Mouse (Mus musculus) urinary bladder, postnatal 4 days (tissue): ENCODE results near the gene Map6.
A peak's percentile ranks its signal among the peaks of the same experiment; 100 is the strongest.

Experiments
- DNase-seq, 2 experiments: peaks; one replicate each; pipeline ENCODE4 v3.0.0; 2021 to 2022; ENCODE audit warnings: low spot score in 2 of 2

Gene Map6

DNA sequence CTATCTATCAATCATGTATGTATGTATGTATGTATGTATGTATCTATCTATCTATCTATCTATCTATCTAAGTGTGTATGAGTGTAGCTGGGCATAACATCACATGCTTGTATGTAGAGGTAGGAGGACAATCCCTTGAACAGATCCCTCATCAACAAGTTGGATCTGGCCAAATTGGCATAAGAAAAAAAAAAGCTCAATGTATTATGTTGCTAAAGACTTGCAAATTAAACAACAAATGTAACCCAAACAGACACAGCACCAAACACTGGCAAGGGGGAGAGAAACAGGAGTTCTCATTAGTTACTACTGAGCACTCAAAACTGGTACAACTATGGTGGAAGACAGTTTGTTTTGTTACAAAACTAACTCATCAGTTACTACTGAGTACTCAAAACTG lies 2.6 kb upstream of the Map6 start:
- no peak for DNase-seq

- DNase-seq: peak in 1 of 2 experiments; percentile 52
Measured at GRCm38 (mm10) chr7:99267897-99268505, 754 bp downstream of the Map6 start.

DNA sequence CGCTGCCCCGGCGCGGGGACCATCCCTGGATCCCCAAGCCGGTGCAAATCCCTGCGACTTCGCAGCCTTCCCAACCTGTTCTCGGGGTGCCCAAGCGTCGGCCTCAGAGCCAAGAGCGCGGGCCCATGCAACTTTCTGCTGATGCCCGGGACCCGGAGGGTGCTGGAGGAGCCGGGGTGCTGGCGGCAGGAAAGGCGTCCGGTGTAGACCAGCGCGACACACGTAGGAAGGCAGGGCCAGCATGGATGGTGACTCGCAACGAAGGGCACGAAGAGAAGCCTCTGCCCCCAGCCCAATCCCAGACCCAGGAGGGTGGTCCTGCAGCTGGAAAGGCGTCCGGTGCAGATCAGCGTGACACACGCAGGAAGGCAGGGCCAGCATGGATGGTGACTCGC lies 1.3 kb downstream of the Map6 start:
- no peak for DNase-seq

- no peak for DNase-seq
Measured at GRCm38 (mm10) chr7:99268951-99269945, 2.0 kb downstream of the Map6 start.

GRCm38 (mm10) chr7:99271630-99272029 lies 4.4 kb downstream of the Map6 start:
- DNase-seq: no peak

DNA sequence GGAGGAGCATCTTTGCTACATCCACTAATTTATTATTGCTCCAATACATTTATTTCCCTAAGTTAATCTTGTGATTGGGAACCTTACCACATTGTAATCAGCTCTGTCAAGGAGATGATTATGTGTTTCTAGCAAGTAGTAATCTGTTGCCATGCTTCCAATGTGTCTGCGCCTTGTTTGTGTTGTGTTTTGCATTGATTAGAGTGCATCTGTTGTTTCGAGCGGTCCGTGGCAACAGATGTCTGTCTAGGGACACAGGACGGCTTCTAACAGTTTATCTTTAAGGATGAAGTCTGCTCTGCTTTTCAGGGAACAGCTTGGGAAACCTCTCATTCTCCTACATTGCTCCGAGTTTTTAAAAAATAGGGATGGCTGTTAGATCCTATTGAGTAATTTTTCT lies 7.9 kb downstream of the Map6 start:
- no peak for DNase-seq

DNA sequence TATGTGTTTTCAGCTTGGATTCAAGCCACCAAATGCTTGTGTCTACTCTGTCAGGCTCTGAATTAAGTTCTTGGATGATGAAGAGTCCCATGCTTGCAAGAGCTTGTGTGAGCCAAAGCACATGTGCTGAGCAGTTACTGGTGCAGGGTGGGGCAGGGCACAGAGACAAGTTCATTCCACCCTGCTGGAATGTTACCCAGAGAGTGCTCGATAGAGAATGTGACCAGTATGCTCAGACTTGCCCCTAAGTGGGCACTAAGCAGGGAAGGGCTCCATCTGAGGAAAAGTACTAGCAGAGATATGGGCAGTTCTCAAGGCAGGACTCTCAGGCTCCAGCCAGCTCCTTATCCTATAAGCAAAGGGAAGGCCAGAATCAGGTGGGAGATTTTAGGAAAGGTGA lies 9.4 kb downstream of the Map6 start:
- no peak for DNase-seq

- no peak for DNase-seq
Measured at GRCm38 (mm10) chr7:99278309-99278708, 11.1 kb downstream of the Map6 start.

DNA sequence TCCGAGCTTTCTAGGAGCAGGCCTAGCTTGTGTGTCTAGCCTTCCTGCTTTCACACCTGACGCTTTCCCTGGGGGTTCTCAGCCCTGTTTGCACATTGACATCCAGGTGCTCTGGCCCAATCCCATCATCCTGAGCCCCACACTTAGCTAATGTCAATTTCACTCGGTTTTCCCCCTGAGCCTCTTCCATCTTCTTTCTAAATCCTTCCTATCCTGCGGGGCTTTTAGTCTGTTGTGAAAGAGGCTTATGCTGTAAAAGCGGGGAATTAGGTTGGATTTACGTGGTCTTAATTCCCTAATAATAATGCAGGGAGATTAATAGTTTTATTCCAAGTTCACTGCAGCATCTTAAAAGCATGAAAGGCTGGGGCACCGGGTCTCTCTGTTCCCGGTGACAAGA lies 12.3 kb downstream of the Map6 start:
- DNase-seq: no peak

GRCm38 (mm10) chr7:99287287-99287686 lies 20.0 kb downstream of the Map6 start:
- no peak for DNase-seq

DNA sequence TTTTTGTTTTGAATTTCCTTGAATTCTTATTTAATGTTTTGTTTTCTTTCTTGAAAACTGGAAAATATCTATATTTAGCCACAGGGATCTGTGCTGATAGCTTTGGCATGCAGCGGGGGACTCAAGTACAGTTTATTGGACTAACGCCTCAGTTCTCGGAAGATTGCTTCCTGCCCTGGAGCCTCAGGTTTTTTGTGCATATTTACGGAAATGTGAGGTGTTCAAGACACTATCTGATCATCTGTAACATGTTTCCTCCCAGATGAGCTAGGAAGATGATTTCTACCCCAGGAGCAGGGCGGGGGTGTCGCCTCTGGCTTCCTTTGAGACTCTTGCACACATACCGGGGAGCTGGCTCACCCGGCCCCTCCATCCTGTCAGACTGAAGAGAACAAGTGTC lies 22.8 kb downstream of the Map6 start:
- DNase-seq: no peak

GRCm38 (mm10) chr7:99290925-99291324 lies 23.7 kb downstream of the Map6 start:
- DNase-seq: no peak

DNA sequence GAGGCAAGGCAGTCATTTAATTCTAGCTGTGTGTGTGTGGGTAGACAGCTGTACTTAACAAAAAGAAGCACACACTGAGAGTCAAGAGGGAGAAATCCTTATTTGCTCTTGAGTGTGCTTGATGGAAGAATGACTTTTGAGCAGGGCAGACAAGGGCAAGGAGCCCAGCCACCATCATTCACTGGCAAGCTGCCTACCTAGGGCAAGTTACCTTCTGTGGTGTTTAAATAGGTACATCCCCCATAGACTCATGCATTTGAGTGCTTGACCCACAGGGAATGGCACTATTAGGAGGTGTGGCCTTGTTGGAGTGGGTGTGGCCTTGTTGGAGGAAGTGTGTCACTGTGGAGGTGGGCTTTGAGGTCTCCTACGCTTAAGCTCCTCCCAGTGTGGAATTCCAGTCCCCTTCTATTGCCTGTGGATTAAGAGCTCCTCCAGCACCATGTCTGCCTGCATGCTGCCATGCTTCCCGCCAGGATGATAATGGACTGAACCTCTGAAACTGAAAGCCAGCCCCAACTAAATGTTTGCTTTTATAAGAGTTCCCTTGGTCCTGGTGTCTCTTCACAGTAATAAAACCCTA lies 27.0 kb downstream of the Map6 start:
- DNase-seq: no peak

- DNase-seq: no peak
Measured at GRCm38 (mm10) chr7:99295104-99295503, 27.9 kb downstream of the Map6 start.

DNA sequence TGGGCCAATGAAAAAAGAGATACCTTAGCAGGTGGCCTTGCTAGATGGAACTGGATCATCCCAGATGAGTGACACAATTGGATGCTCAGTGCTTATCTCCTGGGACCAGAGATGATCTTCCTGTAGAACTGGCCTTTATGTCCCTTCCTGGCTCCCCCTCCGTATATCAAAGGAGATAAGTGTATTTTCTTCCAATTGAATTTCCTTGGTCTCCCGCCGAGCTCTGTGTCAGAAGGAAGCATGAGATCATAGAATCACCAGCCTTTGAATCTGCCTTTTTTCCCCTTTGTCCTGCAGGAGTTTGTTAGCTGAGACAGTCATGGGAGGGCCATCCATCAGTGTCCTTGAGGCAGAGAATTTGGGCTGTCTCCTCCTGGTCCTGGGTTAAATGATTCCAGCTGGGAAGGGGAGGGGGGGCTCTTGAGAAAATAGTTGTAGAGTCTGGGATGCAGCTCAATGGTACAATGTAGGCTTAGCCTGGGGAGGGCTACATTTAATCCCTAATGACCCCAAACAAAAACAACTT lies 33.5 kb downstream of the Map6 start:
- no peak for DNase-seq

- no peak for DNase-seq
Measured at GRCm38 (mm10) chr7:99304029-99304428, 36.8 kb downstream of the Map6 start.

DNA sequence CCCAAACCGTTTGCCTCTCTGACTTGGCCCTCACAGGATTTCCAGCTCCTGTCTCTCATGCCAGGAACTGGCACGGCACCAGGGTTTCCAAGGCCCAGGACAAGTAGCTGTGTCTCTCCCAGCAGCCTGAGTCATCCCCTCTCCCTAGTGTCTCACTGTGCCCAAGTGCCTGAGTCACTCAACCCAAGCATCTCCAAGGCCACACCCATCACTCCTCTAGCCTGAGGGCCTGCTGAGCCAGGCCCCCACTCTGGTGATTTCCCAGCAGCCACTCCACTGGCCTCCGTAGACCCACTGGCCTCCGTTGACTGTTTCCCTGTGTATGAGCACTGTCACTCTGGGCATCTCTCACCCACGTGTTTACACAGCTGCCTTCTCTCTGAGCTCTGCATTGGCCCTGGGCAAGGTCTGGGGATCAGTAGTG lies 37.7 kb downstream of the Map6 start:
- peak in 1 of 2 experiments; percentile 66 for DNase-seq

GRCm38 (mm10) chr7:99305688-99306087 lies 38.4 kb downstream of the Map6 start:
- DNase-seq: no peak

DNA sequence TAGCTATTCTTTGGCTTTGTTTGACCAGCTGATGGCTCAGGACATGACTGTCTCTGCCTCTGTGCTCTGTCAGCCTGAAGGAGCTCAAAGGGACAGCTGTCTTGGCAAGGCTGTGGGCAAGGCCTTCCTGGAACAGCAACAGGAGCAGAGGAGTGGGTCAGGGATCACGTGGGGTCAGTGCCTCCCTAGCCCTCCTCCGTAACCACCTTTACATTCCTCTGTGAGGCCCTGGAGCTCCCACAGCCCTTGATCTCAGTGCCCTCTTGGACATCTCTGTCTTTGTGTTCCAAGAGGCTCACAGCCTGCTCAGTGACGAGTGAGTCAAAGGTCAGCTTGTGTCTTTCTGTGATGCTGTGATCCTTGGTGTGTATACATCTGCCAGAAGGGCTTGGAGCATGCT lies 39.4 kb downstream of the Map6 start:
- no peak for DNase-seq

DNA sequence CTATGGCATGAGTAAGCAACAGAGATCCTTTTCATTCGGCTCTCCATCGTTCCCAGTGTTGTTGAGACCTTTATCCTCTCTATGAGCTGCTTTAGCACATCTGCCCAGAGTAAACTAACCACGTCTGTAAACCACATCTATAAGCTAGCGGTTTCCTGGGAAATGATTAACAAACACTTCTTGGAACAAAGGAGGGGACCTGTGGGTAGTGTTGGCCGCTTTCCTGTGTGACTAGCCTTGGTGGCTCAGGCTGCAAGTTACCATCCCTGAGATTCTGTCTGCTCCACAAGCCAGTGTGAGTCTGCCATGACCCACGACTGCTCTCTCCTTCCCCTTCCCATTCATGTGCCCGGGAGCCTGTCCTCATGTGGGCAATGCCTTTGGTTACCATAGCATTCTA lies 44.2 kb downstream of the Map6 start:
- no peak for DNase-seq

DNA sequence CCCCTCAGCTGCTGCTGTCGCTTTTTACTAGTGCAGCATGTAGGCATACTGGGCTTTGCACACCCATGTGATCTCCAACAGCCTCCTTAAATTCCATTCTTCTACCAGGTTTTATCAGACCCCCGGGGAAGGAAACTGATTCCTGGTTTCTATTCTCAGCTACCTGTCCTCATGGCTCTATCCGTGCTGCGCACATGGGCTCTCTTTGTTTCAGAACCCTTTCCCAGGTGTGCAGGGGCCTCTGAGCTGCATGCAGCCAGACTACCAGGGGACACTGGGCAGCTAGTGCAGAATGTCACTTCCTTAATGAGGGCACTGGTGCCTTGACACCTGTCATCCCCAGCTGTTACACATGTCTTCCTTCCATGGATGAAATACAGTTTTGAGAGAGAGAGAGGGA lies 44.8 kb downstream of the Map6 start:
- DNase-seq: no peak

DNA sequence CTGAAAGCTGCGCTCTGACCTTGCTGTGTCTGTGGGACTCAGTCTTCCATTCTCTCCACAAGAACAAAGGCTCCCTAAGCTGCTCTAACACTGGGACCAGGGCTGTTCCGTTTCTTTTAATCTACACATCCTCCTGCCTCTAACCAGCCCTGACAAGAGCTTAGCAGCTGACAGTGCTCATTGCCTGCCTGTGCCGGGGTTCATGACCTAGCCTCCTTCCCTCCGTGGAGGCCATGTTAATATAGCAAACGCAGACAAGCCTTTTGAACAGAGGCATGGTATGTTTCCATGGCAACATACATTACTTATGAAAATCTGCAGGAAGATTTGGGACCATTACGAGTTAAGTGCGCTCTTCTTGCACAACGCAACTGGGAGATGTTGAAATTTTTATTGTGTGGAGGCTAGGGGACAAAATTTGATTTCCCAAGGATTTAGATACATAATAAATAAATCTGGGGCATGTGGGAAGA lies 45.5 kb downstream of the Map6 start:
- DNase-seq: no peak
